Mouse (Mus musculus) MEL-GATA-1-ER (cell line): ENCODE data around the gene Ckap2l.

ENCODE experiments used
- DNase-seq: peaks from one replicate; pipeline ENCODE4 v3.0.0-alpha.2; 2012; ENCODE audit warnings: low read depth; ENCODE audit errors: extremely low read depth

Gene Ckap2l

DNA sequence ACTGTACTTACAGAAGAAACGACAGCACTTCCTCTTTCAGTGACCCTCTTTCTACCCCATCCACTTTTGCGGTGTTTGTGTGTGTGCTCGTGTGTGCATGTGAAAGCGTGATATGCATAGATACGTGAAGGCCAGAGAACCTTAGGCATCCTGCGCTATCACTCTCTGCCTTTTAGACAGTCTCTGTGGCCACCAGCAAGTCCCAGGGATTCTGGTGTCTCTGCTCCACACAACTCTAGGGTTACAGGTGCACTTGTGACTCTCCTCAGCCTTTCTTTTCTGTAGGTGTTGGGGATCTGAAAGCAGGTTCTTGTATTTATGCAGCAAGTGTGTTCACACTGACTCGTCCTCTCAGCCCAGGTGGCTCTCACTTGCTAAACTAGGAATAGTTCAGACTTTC is 31.7 kb downstream of the Ckap2l start:
- DNase-seq = no peak

DNA sequence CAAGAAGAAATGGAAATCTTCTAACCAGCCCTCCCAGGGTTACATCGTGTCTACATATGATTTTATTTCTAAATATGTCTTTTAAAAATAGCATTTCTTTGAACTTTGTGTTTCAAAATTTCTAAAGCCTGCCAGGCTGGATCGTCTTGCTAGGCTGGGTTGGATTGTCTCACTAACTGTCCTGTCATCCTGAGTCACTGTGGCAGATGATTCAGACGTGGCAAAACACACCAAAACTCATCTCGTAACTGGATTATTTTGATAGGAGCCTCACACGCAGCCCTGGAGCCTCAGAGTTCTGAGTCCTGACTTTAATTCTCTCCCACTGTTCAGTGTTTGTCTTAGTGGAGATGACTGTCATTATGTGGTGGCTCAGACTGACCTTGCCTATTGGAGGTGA is 33.9 kb downstream of the Ckap2l start:
- no peak for DNase-seq

- no peak for DNase-seq
These were observed 35.7 kb downstream of the Ckap2l start for GRCm38 (mm10) chr2:129261151-129261794.

DNA sequence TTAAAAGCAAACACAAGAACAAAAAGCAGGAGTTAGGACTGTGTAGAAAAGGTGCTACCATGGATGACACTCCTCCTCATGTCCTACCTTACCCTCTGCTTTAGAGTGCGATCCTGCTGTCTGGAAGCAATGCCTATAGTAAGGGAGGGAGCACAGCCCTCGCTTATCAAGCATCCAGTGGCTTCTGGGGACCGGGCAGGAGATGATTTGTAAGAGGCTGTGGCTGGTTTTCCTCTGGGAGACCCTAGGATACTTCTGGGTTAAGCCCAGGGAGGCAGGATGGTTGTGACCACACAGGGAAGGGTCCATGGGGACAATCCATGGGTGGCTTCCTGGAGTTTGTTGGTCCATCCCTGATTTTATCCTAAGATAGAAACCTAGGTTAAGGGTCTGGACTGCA is 36.4 kb downstream of the Ckap2l start:
- no peak for DNase-seq

DNA sequence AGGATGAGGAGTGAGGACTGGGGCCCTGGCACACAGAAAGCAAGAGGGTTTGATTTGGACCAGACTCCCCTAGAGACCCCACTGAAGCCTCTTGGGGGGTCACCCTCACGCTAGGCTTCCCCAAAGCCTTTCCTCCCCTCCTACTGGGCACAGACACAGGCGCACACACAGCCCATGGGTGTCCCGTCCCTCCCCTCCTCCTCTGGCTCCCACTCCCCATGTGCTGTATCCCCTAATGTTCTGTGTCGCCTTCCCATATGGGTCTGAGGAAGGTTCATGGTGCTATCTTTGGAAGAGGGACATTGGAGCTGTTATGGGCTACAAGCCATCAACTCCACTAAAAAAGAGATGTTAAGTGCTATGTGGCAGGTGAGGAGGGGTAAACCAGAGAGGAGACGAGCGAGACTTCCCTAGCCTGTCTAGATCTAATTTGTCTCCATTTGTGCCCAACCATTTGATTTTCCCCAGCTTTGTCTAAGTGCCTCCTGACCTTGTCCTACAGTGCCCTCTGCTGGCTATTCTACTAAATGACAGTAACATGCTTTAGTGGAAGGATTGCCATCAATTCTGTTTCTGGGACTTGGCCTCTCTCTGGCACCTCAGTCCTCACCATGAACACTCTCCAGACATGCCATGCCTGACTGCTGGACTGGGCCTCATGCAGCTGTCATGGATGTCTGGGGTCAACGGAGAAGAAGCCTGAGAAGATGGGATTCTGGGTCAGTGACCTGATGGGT is 38.4 kb downstream of the Ckap2l start:
- peak; percentile 58 for DNase-seq

- no peak for DNase-seq
These were observed 39.0 kb downstream of the Ckap2l start for GRCm38 (mm10) chr2:129258056-129258455.

- DNase-seq = no peak
These were observed 41.0 kb downstream of the Ckap2l start for GRCm38 (mm10) chr2:129256006-129256405.

DNA sequence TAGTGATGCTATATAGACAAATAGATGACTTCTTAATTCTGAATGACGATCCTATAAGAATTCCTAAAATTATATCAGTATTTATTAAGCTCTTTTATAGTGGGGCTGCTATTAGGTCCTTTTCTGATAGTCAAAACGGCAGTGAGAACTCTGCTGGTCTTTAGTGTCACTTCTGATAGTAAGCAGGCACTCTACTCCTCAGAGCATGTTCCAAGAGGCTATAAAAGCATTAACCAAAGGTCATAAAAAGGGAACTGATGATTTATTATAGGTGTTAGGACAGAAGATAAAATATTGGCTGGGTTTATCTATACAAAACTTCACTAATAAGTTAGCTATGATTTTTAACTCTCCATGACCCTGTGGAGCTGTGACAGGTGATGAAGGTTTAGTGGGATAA is 42.9 kb downstream of the Ckap2l start:
- no peak for DNase-seq

DNA sequence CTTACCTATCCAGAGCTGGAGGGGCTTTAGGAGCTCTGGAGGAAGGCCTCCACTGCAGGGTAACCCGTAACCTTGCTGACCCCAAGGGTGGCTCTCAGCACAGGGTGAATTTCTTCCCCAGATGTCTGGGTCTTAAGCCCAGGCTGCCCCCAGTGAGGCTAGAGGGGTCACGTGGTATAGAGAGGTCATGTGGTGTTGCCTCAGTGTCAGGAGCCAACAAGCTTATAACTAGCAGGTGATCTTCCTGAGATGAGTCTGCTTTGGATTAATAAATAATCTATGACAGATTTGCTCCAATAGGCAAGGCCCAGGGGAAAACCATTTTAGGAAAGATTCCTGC is 43.4 kb downstream of the Ckap2l start:
- DNase-seq = no peak

- no peak for DNase-seq
These were observed 44.0 kb downstream of the Ckap2l start for GRCm38 (mm10) chr2:129252836-129253630.

- DNase-seq = no peak
These were observed 47.7 kb downstream of the Ckap2l start for GRCm38 (mm10) chr2:129249321-129249720.

GRCm38 (mm10) chr2:129247707-129248121 is 49.3 kb downstream of the Ckap2l start:
- no peak for DNase-seq

DNA sequence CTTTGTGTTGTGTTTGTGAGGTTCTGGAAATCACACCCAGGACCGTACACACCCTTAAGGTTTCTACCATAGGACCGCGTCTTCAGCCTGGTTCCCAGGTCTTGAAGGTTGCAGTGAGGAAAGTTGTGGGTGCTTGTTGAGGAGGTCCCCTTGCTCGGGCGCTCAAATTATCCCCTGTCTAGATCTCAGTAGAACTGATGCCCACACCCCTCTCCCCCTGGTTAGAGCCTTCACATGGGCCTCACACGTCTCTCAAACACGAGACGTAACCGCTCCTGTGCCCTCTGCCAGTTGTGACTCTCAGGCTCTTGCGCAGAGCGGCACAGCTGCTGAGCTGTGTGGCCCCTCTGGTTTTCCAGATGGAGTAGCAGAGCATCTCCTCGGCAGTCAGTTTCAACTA is 50.1 kb downstream of the Ckap2l start:
- DNase-seq = no peak

GRCm38 (mm10) chr2:129246436-129246835 is 50.6 kb downstream of the Ckap2l start:
- no peak for DNase-seq

DNA sequence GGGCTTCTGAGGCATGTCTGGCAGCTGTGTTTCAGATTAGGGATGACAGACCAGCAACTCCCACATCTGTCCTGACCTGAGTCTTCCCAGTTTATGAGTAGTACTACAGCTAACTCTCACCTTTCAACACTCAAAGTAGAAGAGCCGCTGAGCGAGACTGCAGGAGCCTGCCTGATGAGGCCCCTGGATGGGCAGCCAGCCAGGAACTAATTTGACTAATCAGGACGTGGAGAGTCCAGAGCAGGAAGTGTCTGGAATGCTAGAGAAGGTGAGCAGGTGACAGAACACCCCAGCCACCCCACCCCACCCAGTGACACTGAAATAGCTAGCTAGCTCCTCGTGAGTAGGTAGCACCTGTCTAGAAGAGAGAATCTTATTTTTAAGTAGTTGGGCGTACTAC is 51.4 kb downstream of the Ckap2l start:
- no peak for DNase-seq

DNA sequence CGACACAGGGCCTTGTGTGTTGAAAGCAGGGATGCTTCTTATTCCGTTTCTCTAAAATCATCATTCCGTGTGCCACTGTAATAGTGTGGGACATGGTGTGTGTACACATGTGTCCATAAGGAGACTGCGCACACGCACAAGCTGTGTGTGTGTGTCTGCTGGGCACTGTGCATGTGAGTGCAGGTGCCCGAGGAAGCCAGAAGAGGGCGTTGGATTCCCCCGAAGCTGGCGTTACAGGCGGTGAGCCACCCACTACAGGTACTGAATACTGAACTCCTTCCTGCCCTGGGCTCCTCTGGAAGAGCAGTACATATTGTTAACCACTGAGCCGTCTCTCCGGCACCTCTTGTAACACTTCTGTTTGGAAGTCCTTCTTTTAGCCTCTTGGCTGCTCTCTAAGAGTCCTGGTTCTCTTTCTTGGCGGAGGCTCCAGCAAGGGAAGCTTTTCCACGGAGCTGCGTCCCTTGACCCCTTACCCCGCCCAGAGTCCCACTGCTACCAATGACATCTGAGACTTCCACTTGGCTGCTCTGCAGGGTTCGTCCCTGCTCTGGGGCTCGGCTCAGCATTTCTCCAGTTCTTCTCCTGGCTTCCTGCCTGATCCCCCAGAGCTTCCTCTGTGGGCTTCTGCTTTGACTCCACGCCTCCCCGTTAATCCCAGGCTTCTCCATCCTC is 52.4 kb downstream of the Ckap2l start:
- DNase-seq = no peak

DNA sequence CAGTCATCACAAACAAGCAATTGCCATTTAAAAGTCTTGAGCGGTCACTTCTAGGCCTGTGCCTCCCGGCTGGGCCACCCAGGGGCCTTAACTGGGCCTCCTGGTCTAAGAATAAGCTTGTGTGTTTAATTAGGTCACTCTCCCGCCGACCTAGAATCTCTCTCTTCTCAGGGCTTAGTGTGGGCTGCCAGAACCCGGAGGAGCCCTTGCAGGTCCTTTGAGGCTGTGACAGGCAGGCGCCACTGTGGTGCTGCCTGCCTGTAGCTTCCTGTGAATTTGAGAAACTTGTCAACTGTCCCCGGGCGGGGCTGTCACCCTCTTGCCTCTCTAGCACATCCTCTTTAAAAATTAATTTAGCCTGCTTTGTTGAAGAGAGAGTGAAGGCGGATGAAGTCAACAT is 53.2 kb downstream of the Ckap2l start:
- DNase-seq = no peak

DNA sequence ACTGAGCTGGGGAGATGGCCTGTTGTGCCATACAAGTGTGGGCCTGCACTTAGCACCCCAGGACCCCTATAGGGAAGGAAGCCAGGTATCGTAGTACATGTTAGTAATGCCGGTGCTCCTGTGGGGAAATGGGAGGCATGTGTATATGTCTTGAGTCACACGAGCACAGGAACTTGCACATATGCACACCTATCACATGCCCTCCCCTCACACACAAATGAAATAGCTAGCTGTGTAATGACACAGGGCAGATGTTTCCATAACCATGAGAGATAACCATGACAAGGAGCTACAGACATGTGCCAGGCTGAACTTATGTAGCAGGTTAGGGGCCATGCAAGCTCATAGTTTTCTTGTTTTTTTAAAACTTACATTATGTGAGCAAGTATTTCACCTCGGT is 54.0 kb downstream of the Ckap2l start:
- no peak for DNase-seq

- no peak for DNase-seq
These were observed 54.9 kb downstream of the Ckap2l start for GRCm38 (mm10) chr2:129241845-129242833.

DNA sequence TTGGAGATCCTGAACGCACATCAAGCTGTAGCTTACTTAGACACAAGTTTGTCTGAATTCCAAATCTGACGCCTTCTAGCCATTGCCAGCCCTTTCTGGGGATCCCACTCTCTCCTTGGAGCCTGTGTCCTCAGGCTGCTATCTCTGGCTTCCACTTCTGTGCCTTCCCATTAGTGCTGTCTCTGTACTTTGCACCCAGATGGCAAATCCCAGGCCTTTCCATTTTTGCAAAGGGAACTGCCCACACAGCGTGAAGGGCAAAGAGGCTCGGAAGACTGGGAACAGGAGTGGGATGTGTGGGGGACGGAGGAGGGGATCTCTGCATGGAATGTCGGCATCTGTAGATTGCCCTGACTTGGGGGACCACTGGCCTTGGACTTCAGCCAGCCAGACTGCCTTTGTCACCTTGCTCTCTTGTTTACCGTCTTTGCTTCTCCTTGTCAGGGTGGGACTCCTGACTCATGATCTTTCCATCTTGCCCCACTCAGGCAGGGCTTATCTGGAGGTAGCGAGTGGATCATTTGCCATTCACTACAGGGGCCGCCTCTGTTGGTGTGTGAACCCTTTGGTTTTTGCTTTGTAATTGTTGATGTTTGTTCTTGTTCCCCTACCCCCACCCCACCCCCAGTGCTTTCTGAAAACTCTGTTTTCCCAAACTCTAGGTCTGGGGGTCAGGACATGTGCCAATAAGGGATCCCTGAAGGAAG is 56.1 kb downstream of the Ckap2l start:
- no peak for DNase-seq
